Mouse (Mus musculus) retina, postnatal 7 days (tissue): ENCODE measurements around the gene Tfdp2.

Experiments
- DNase-seq: peaks from one replicate; pipeline ENCODE4 v3.0.0-alpha.2; 2012; ENCODE audit warnings: low read depth, low spot score

Gene Tfdp2

DNA sequence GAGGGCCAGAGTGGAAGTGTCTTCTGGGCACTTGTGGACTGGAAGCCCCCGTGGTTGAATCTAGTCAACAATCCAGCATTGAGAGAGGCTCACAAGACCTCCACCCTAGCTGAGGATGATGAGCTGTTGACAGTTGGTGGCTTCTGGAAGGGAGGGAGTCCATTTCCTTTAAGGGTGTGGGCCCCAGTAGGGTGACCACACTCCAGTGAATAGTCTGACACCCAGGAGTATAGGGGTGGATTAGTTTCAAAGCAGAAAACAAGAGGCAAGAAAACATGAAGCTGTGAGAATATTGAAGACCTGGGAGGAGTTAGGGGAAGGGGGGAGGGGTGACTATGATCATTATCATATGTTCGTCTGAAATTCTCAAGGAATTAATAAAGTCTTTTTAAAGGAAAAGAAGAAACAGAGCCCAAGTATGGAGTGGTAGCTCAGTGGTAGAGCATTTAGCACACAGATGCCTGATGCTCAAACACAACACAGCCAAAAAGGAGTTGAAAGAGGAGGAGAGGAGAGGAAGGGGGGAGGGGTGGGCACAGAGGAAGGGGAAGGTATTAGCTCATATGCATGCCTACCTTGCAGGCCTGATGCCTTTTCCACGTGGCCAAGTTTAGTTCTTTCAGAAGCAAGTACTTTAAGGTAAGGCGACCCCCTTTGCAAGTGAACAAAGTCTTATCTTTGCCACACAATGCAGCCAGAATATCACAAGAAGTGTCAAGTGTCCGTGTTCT, 173.7 kb downstream of the Tfdp2 start:
- no peak for DNase-seq

GRCm38 (mm10) chr9:96371075-96371474, 175.0 kb downstream of the Tfdp2 start:
- DNase-seq, result no peak
